Comparison of ENCODE assay signal across 7 mouse cellular contexts in genomic region chr9:99994285-99995144, GRCm38 (mm10).
A peak's percentile ranks its signal among the peaks of the same experiment; 100 is the strongest.
DNase-seq lines count a peak whose midpoint lies in the region; ATAC-seq and TF ChIP-seq lines count a peak whose summit lies in the region.

No protein-coding gene starts in this region.

- H3K4me1 ChIP-seq in lung, postnatal 0 days (ENCODE audit: insufficient read depth, low read depth, low read length): no peaks in the 10 kb centered on the region
- peaks cover 8% of the 10 kb centered on the region for H3K4me1 ChIP-seq in limb, embryonic 13.5 days
- H3K4me1 ChIP-seq in stomach, embryonic 16.5 days (ENCODE audit: control insufficient read depth, insufficient read depth, low read length): 0 out of 2 replicates have a peak, but pooled peaks cover 4% of the 10 kb centered on the region

- H3K36me3 ChIP-seq in lung, postnatal 0 days (ENCODE audit: insufficient read depth, low read length): no peaks in the 10 kb centered on the region
- H3K36me3 ChIP-seq in limb, embryonic 13.5 days: no peaks in the 10 kb centered on the region
- no peaks in the 10 kb centered on the region for H3K36me3 ChIP-seq in stomach, embryonic 16.5 days (ENCODE audit: control insufficient read depth, insufficient read depth, low read length)

- TF ChIP-seq EP300 in lung, postnatal 0 days (IDR thresholded peaks at IDR 0.05): no peak

- H3K27me3 ChIP-seq in lung, postnatal 0 days (replicated peaks; ENCODE audit: insufficient read depth, low read length): peaks cover 14% of the 10 kb centered on the region
- H3K27me3 ChIP-seq in limb, embryonic 13.5 days: peaks cover 36% of the 10 kb centered on the region
- peaks cover 12% of the 10 kb centered on the region for H3K27me3 ChIP-seq in stomach, embryonic 16.5 days (ENCODE audit: control insufficient read depth, insufficient read depth, low read length)

- H3K9me3 ChIP-seq in lung, postnatal 0 days (ENCODE audit: low read length): no peaks in the 10 kb centered on the region
- no peaks in the 10 kb centered on the region for H3K9me3 ChIP-seq in limb, embryonic 13.5 days
- no peaks in the 10 kb centered on the region for H3K9me3 ChIP-seq in stomach, embryonic 16.5 days (replicated peaks; ENCODE audit: control insufficient read depth, low read length)

- H3K9ac ChIP-seq in lung, postnatal 0 days (replicated peaks; ENCODE audit: low read depth): no peak overlapping the region
- peak overlapping the region; percentile 39; the same call in 1 of the 2 replicates for H3K9ac ChIP-seq in limb, embryonic 13.5 days
- no peak overlapping the region for H3K9ac ChIP-seq in stomach, embryonic 16.5 days (ENCODE audit: low read length)

- no peak overlapping the region for H3K4me3 ChIP-seq in lung, postnatal 0 days (ENCODE audit: low read depth, low read length)
- peak overlapping the region; percentile 21 for H3K4me3 ChIP-seq in limb, embryonic 13.5 days
- no peak overlapping the region for H3K4me3 ChIP-seq in stomach, embryonic 16.5 days (replicated peaks; ENCODE audit: low read length)

- no peak for ATAC-seq in lung, postnatal 0 days
- ATAC-seq in limb, embryonic 13.5 days (ENCODE audit: low FRiP score, low read depth): no peak; the same call in 1 of the 2 replicates
- ATAC-seq in stomach, embryonic 16.5 days (ENCODE audit: insufficient read depth, low FRiP score): no peak

- TF ChIP-seq CTCF in lung, postnatal 0 days (IDR thresholded peaks at IDR 0.05): no peak

- H3K4me2 ChIP-seq in lung, postnatal 0 days (replicated peaks; ENCODE audit: low read depth, low read length): no peak overlapping the region
- H3K4me2 ChIP-seq in limb, embryonic 13.5 days (replicated peaks): peak overlapping the region; percentile 54
- peak overlapping the region; percentile 22 for H3K4me2 ChIP-seq in stomach, embryonic 16.5 days (ENCODE audit: low read depth, low read length)

- no peak overlapping the region for H3K27ac ChIP-seq in lung, postnatal 0 days (ENCODE audit: low read length)
- H3K27ac ChIP-seq in limb, embryonic 13.5 days: no peak overlapping the region
- no peak overlapping the region for H3K27ac ChIP-seq in stomach, embryonic 16.5 days (ENCODE audit: low read length)

- 3% methylated on average over 30 of the region's 30 CpGs for WGBS in lung, postnatal 0 days
- 2% methylated on average over 30 of the region's 30 CpGs for WGBS in limb, embryonic 13.5 days
- 2% methylated on average over 30 of the region's 30 CpGs for WGBS in stomach, embryonic 16.5 days

- DNase-seq in lung, postnatal 0 days (ENCODE audit: low spot score): peak; percentile 19
- no peak for DNase-seq in lung, postnatal 36 days
- peak; percentile 35 for DNase-seq in forelimb bud, embryonic 11.5 days (ENCODE audit: low read depth, low spot score)
- no peak for DNase-seq in natural killer cell, adult 2 months (ENCODE audit: low spot score in 2 of 2)
- no peak for DNase-seq in adrenal gland, postnatal 36 days

Comparison
In these comparisons a context has a peak if more than half of its experiments do, and no peak if none do; other contexts are left out.
1. DNase-seq: peak in lung, postnatal 0 days (single experiment) and forelimb bud, embryonic 11.5 days (single experiment); none in lung, postnatal 36 days (single experiment), natural killer cell, adult 2 months (0 of 2) and adrenal gland, postnatal 36 days (0 of 2).